Mouse (Mus musculus) embryonic facial prominence, embryonic 15.5 days (tissue): ENCODE results near the gene Erg. TPM values are rescaled to one million over a fixed set of nuclear protein-coding genes. Genes with fewer than 3 reads are reported as not detected.

ENCODE experiments used
- ATAC-seq: fragments of 200-750 bp; cut with Nextera tagmentation; 2 replicates; pipeline ENCODE4 v1.8.0; 2017; ENCODE audit warnings: low read depth, moderate TSS enrichment; ENCODE audit not compliant: insufficient number of reproducible peaks, low FRiP score, low TSS enrichment
- H3K27ac ChIP-seq: fragments of 300-500 bp; sonication (generic); replicated peaks from 2 replicates; pipeline ENCODE4 v1.5.1; 2015; ENCODE audit warnings: mild to moderate bottlenecking, inconsistent platforms
- H3K27me3 ChIP-seq: fragments of 300-500 bp; sonication (generic); 2 replicates; pipeline ENCODE4 v1.6.1; 2015; ENCODE audit warnings: inconsistent platforms
- H3K36me3 ChIP-seq: fragments of 300-500 bp; sonication (generic); 2 replicates; pipeline ENCODE4 v1.6.1; 2015; ENCODE audit warnings: mild to moderate bottlenecking, inconsistent platforms
- H3K4me1 ChIP-seq: fragments of 300-500 bp; sonication (generic); 2 replicates; pipeline ENCODE4 v1.6.1; 2015; ENCODE audit warnings: inconsistent platforms
- H3K4me2 ChIP-seq: fragments of 300-500 bp; sonication (generic); replicated peaks from 2 replicates; pipeline ENCODE4 v1.6.1; 2015; ENCODE audit warnings: mild to moderate bottlenecking, inconsistent platforms
- H3K4me3 ChIP-seq: fragments of 300-500 bp; sonication (generic); replicated peaks from 2 replicates; pipeline ENCODE4 v1.5.1; 2015; ENCODE audit warnings: mild to moderate bottlenecking, inconsistent platforms
- H3K9ac ChIP-seq: fragments of 300-500 bp; sonication (generic); 2 replicates; pipeline ENCODE4 v1.6.1; 2015; ENCODE audit warnings: inconsistent platforms
- H3K9me3 ChIP-seq: fragments of 300-500 bp; sonication (generic); replicated peaks from 2 replicates; pipeline ENCODE4 v1.6.1; 2016; ENCODE audit warnings: inconsistent platforms
- WGBS: fragments of 180-500 bp; shearing (Covaris S2); methylation state at CpG from one replicate; pipeline ENCODE4 v1.1.7; 2015; 5-methylcytosine and 5-hydroxymethylcytosine counted together
- polyA plus RNA-seq: library from polyadenylated mRNA; unstranded; fragments of >200 nt; fragmentation: Nextera tagmentation; extraction: Ambion mirVana; gene quantifications from 2 replicates; pipeline ENCODE4 v1.2.1, GENCODE M21; 2015

The Erg gene
- polyA plus RNA-seq, 1 experiment from 2014 or later = 17.7 TPM

- H3K36me3 ChIP-seq = no peaks in the 10 kb centered on the region
- no peak overlapping the region for H3K27ac ChIP-seq
- no peak overlapping the region for H3K4me3 ChIP-seq
- no peak overlapping the region for H3K4me2 ChIP-seq
- no peak overlapping the region for H3K9ac ChIP-seq
- no peaks in the 10 kb centered on the region for H3K9me3 ChIP-seq
- 77% methylated on average over 7 of the region's 7 CpGs for WGBS
- H3K27me3 ChIP-seq = no peaks in the 10 kb centered on the region
- no peak for ATAC-seq
- 0 out of 2 replicates have a peak, but pooled peaks cover 2% of the 10 kb centered on the region for H3K4me1 ChIP-seq
These were observed 146.1 kb downstream of the Erg start for GRCm38 (mm10) chr16:95440334-95440733.

- no peak for ATAC-seq
- Histone ChIP-seq H3K4me2 (no peak overlapping the region), H3K4me1 (0 out of 2 replicates have a peak, but pooled peaks cover 2% of the 10 kb centered on the region), H3K27me3 (no peaks in the 10 kb centered on the region), H3K9ac (no peak overlapping the region), H3K4me3 (no peak overlapping the region), H3K9me3 (no peaks in the 10 kb centered on the region), H3K27ac (no peak overlapping the region), H3K36me3 (no peaks in the 10 kb centered on the region)
- WGBS = 75% methylated on average over 8 of the region's 8 CpGs
These were observed 146.6 kb downstream of the Erg start for GRCm38 (mm10) chr16:95439794-95440193.

- Histone ChIP-seq H3K36me3 (no peaks in the 10 kb centered on the region), H3K4me3 (no peak overlapping the region), H3K4me1 (0 out of 2 replicates have a peak, but pooled peaks cover 2% of the 10 kb centered on the region), H3K4me2 (no peak overlapping the region), H3K9ac (no peak overlapping the region), H3K27me3 (no peaks in the 10 kb centered on the region), H3K9me3 (no peaks in the 10 kb centered on the region), H3K27ac (no peak overlapping the region)
- no peak for ATAC-seq
- WGBS = 76% methylated on average over 17 of the region's 17 CpGs
These were observed 147.4 kb downstream of the Erg start for GRCm38 (mm10) chr16:95438848-95439540.

- no peak overlapping the region for H3K9ac ChIP-seq
- ATAC-seq = no peak
- no peak overlapping the region for H3K4me3 ChIP-seq
- no peak overlapping the region for H3K27ac ChIP-seq
- 0 out of 2 replicates have a peak, but pooled peaks cover 2% of the 10 kb centered on the region for H3K4me1 ChIP-seq
- WGBS = 80% methylated on average over 8 of the region's 8 CpGs
- H3K36me3 ChIP-seq = no peaks in the 10 kb centered on the region
- no peaks in the 10 kb centered on the region for H3K27me3 ChIP-seq
- no peak overlapping the region for H3K4me2 ChIP-seq
- H3K9me3 ChIP-seq = no peaks in the 10 kb centered on the region
These were observed 149.8 kb downstream of the Erg start for GRCm38 (mm10) chr16:95436611-95437010.

- no peaks in the 10 kb centered on the region for H3K36me3 ChIP-seq
- ATAC-seq = no peak
- H3K27ac ChIP-seq = no peak overlapping the region
- no peak overlapping the region for H3K4me3 ChIP-seq
- no peak overlapping the region for H3K9ac ChIP-seq
- H3K4me1 ChIP-seq = 0 out of 2 replicates have a peak, but pooled peaks cover 2% of the 10 kb centered on the region
- no peaks in the 10 kb centered on the region for H3K9me3 ChIP-seq
- no peak overlapping the region for H3K4me2 ChIP-seq
- WGBS = 61% methylated on average over 4 of the region's 4 CpGs
- H3K27me3 ChIP-seq = no peaks in the 10 kb centered on the region
These were observed 150.3 kb downstream of the Erg start for GRCm38 (mm10) chr16:95436051-95436450.

GRCm38 (mm10) chr16:95434434-95434833 is 152.0 kb downstream of the Erg start:
- H3K4me2 ChIP-seq = no peak overlapping the region
- no peak for ATAC-seq

GRCm38 (mm10) chr16:95432540-95432971 is 153.8 kb downstream of the Erg start:
- Histone ChIP-seq H3K4me2 (no peak overlapping the region), H3K36me3 (no peaks in the 10 kb centered on the region), H3K4me1 (no peaks in the 10 kb centered on the region), H3K27ac (no peak overlapping the region), H3K9ac (no peak overlapping the region), H3K27me3 (no peaks in the 10 kb centered on the region), H3K9me3 (no peaks in the 10 kb centered on the region), H3K4me3 (no peak overlapping the region)
- 60% methylated on average over 2 of the region's 2 CpGs for WGBS
- ATAC-seq = no peak

More at GRCm38 (mm10) chr16:95434434-95434833, 152.0 kb downstream of the Erg start:
- no peak overlapping the region for H3K4me3 ChIP-seq
- no peak overlapping the region for H3K9ac ChIP-seq
- H3K27ac ChIP-seq = no peak overlapping the region
- 87% methylated on average over 8 of the region's 8 CpGs for WGBS
- no peaks in the 10 kb centered on the region for H3K36me3 ChIP-seq
- no peaks in the 10 kb centered on the region for H3K27me3 ChIP-seq
- no peaks in the 10 kb centered on the region for H3K9me3 ChIP-seq
- H3K4me1 ChIP-seq = 0 out of 2 replicates have a peak, but pooled peaks cover 2% of the 10 kb centered on the region

GRCm38 (mm10) chr16:95429851-95430250 is 156.5 kb downstream of the Erg start:
- no peaks in the 10 kb centered on the region for H3K36me3 ChIP-seq
- no peak overlapping the region for H3K4me3 ChIP-seq
- H3K4me1 ChIP-seq = peaks cover under 1% of the 10 kb centered on the region; the same call in 1 of the 2 replicates

GRCm38 (mm10) chr16:95428239-95428638 is 158.2 kb downstream of the Erg start:
- WGBS = 44% methylated on average over 5 of the region's 5 CpGs
- Histone ChIP-seq H3K36me3 (no peaks in the 10 kb centered on the region), H3K9me3 (no peaks in the 10 kb centered on the region), H3K27ac (no peak overlapping the region), H3K4me1 (peaks cover 14% of the 10 kb centered on the region), H3K9ac (no peak overlapping the region), H3K4me3 (no peak overlapping the region), H3K27me3 (no peaks in the 10 kb centered on the region), H3K4me2 (no peak overlapping the region)
- no peak for ATAC-seq

More at GRCm38 (mm10) chr16:95429851-95430250, 156.5 kb downstream of the Erg start:
- Histone ChIP-seq H3K4me2 (no peak overlapping the region), H3K9ac (no peak overlapping the region), H3K9me3 (no peaks in the 10 kb centered on the region), H3K27me3 (no peaks in the 10 kb centered on the region), H3K27ac (no peak overlapping the region)
- WGBS = 91% methylated on average over 3 of the region's 3 CpGs
- ATAC-seq = no peak

- H3K4me3 ChIP-seq = no peak overlapping the region
- ATAC-seq = no peak
- H3K36me3 ChIP-seq = no peaks in the 10 kb centered on the region
- 72% methylated on average over 10 of the region's 10 CpGs for WGBS
- no peak overlapping the region for H3K27ac ChIP-seq
- no peaks in the 10 kb centered on the region for H3K9me3 ChIP-seq
- H3K4me1 ChIP-seq = peaks cover 21% of the 10 kb centered on the region
- H3K4me2 ChIP-seq = no peak overlapping the region
- H3K9ac ChIP-seq = no peak overlapping the region
- H3K27me3 ChIP-seq = no peaks in the 10 kb centered on the region
These were observed 158.9 kb downstream of the Erg start for GRCm38 (mm10) chr16:95427512-95427911.

- Histone ChIP-seq H3K27me3 (no peaks in the 10 kb centered on the region), H3K4me3 (no peak overlapping the region), H3K36me3 (no peaks in the 10 kb centered on the region), H3K9me3 (no peaks in the 10 kb centered on the region), H3K27ac (peak overlapping the region; percentile 76), H3K4me1 (peaks cover 40% of the 10 kb centered on the region), H3K9ac (no peak overlapping the region), H3K4me2 (no peak overlapping the region)
- ATAC-seq = peak; percentile 78
- WGBS = 36% methylated on average over 5 of the region's 5 CpGs
These were observed 163.7 kb downstream of the Erg start for GRCm38 (mm10) chr16:95422658-95423073.
